Mouse (Mus musculus) lung, adult 2 months (tissue): ENCODE results near the gene Rora.

ENCODE experiments used
- CTCF ChIP-seq: fragments of 200-500 bp; IDR thresholded peaks from 2 replicates; pipeline ENCODE4 v1.5.1; 2011; ENCODE audit warnings: mild to moderate bottlenecking, low read length, control low read depth; ENCODE audit not compliant: insufficient read depth
- POLR2A ChIP-seq: fragments of 200-500 bp; IDR thresholded peaks from 2 replicates; pipeline ENCODE4 v1.6.1; 2011; ENCODE audit warnings: low read depth, mild to moderate bottlenecking, control low read depth, low read length, borderline replicate concordance; ENCODE audit errors: extremely low read depth

- TF ChIP-seq CTCF (no peak), POLR2A (no peak)
Observed at GRCm38 (mm10) chr9:69242538-69242937, 589.0 kb downstream of the Rora start.
